8 mouse cellular contexts compared by ENCODE assay signal in genomic region chr2:167240008-167240964, GRCm38 (mm10). TPM values are rescaled to one million over a fixed set of nuclear protein-coding genes. Genes with fewer than 3 reads are reported as not detected.
DNase-seq lines count a peak whose midpoint lies in the region; ATAC-seq lines count a peak whose summit lies in the region.

Gene Ptgis (minus strand): TSS chr2:167240604.

- peak within 1 kb of the TSS; percentile 80 for H3K9ac ChIP-seq in kidney, embryonic 16.5 days (replicated peaks; ENCODE audit: low read length)
- H3K9ac ChIP-seq in heart, embryonic 15.5 days: peak within 1 kb of the TSS; percentile 61
- H3K9ac ChIP-seq in neural tube, embryonic 12.5 days: peak within 1 kb of the TSS; percentile 59

- peak within 1 kb of the TSS; percentile 82 for H3K4me2 ChIP-seq in kidney, embryonic 16.5 days (replicated peaks; ENCODE audit: low read depth, low read length)
- peak within 1 kb of the TSS; percentile 87 for H3K4me2 ChIP-seq in heart, embryonic 15.5 days
- H3K4me2 ChIP-seq in neural tube, embryonic 12.5 days (replicated peaks): peak within 1 kb of the TSS; percentile 90

- peak within 1 kb of the TSS; percentile 32; the same call in 1 of the 2 replicates for H3K27ac ChIP-seq in kidney, embryonic 16.5 days (ENCODE audit: low read length)
- H3K27ac ChIP-seq in embryonic facial prominence, embryonic 10.5 days (replicated peaks): peak within 1 kb of the TSS; percentile 86
- peak within 1 kb of the TSS; percentile 44 for H3K27ac ChIP-seq in heart, embryonic 15.5 days
- H3K27ac ChIP-seq in neural tube, embryonic 12.5 days: no peak within 1 kb of the TSS

- no peak for DNase-seq in kidney, adult 18-20 months
- DNase-seq in embryonic facial prominence, embryonic 10.5 days (ENCODE audit: low spot score): peak; percentile 81
- DNase-seq in liver: peak; percentile 28
- no peak for DNase-seq in cerebellum, adult 8-10 months

- peaks cover 9% of the 10 kb centered on the region; the same call in 1 of the 2 replicates for H3K27me3 ChIP-seq in kidney, embryonic 16.5 days (ENCODE audit: insufficient read depth, low read length)
- peaks cover 26% of the 10 kb centered on the region for H3K27me3 ChIP-seq in embryonic facial prominence, embryonic 10.5 days (replicated peaks; ENCODE audit: low read depth, poor library complexity, severe bottlenecking)
- peaks cover 23% of the 10 kb centered on the region for H3K27me3 ChIP-seq in heart, embryonic 15.5 days
- H3K27me3 ChIP-seq in neural tube, embryonic 12.5 days (replicated peaks): peaks cover 16% of the 10 kb centered on the region; the same call in 1 of the 2 replicates

- peak within 1 kb of the TSS; percentile 59 for H3K4me3 ChIP-seq in kidney, embryonic 16.5 days (ENCODE audit: low read length)
- H3K4me3 ChIP-seq in embryonic facial prominence, embryonic 10.5 days: peak within 1 kb of the TSS; percentile 72
- peak within 1 kb of the TSS; percentile 58 for H3K4me3 ChIP-seq in heart, embryonic 15.5 days
- H3K4me3 ChIP-seq in neural tube, embryonic 12.5 days: peak within 1 kb of the TSS; percentile 41

- no peaks in the 10 kb centered on the region for H3K36me3 ChIP-seq in kidney, embryonic 16.5 days (ENCODE audit: insufficient read depth, low read length)
- no peaks in the 10 kb centered on the region for H3K36me3 ChIP-seq in embryonic facial prominence, embryonic 10.5 days (replicated peaks)
- no peaks in the 10 kb centered on the region for H3K36me3 ChIP-seq in heart, embryonic 15.5 days
- no peaks in the 10 kb centered on the region for H3K36me3 ChIP-seq in neural tube, embryonic 12.5 days

- H3K9me3 ChIP-seq in kidney, embryonic 16.5 days (ENCODE audit: low read length): 0 out of 2 replicates have a peak, but pooled peaks cover 3% of the 10 kb centered on the region
- 0 out of 2 replicates have a peak, but pooled peaks cover 4% of the 10 kb centered on the region for H3K9me3 ChIP-seq in embryonic facial prominence, embryonic 10.5 days
- H3K9me3 ChIP-seq in heart, embryonic 15.5 days (replicated peaks): no peaks in the 10 kb centered on the region
- H3K9me3 ChIP-seq in neural tube, embryonic 12.5 days: no peaks in the 10 kb centered on the region

- peak; percentile 80 for ATAC-seq in kidney, embryonic 16.5 days (ENCODE audit: low FRiP score, low TSS enrichment)
- peak; percentile 56; the same call in 1 of the 2 replicates for ATAC-seq in heart, embryonic 15.5 days (replicated peaks; ENCODE audit: insufficient number of reproducible peaks, insufficient read depth, low FRiP score, low read depth)
- ATAC-seq in neural tube, embryonic 12.5 days (ENCODE audit: low FRiP score, low read depth): 0 out of 2 replicates have a peak, but pooled peaks have one; percentile 21
- no peak for ATAC-seq in activated CD4-positive, CD25-positive, alpha-beta regulatory T cell, adult 4 months

- H3K4me1 ChIP-seq in kidney, embryonic 16.5 days (ENCODE audit: insufficient read depth, low read length): peaks cover 14% of the 10 kb centered on the region
- H3K4me1 ChIP-seq in embryonic facial prominence, embryonic 10.5 days: peaks cover 36% of the 10 kb centered on the region
- peaks cover 13% of the 10 kb centered on the region for H3K4me1 ChIP-seq in heart, embryonic 15.5 days (replicated peaks)
- H3K4me1 ChIP-seq in neural tube, embryonic 12.5 days: peaks cover 11% of the 10 kb centered on the region

- 2% methylated on average over 42 of the region's 45 CpGs for WGBS in kidney, embryonic 16.5 days
- WGBS in embryonic facial prominence, embryonic 10.5 days: 2% methylated on average over 45 of the region's 45 CpGs
- WGBS in heart, embryonic 15.5 days: 2% methylated on average over 44 of the region's 45 CpGs
- 4% methylated on average over 44 of the region's 45 CpGs for WGBS in neural tube, embryonic 12.5 days

RNA-seq across cellular contexts. Expression of gene Ptgis, which starts in this region (rescaled TPM):
- 18.4 and 20.6 TPM in 2 replicates for polyA plus RNA-seq in kidney, embryonic 16.5 days (2015; fragmentation: Nextera tagmentation; extraction: Ambion mirVana)
- 13.7 and 14.6 TPM in 2 replicates for polyA plus RNA-seq in embryonic facial prominence, embryonic 10.5 days (2016; fragmentation: Nextera tagmentation; extraction: Ambion mirVana)
- 22.5 and 25.7 TPM in 2 replicates for polyA plus RNA-seq in heart, embryonic 15.5 days (2015; fragmentation: Nextera tagmentation; extraction: Ambion mirVana)
- 8.5 and 8.7 TPM in 2 replicates for polyA plus RNA-seq in neural tube, embryonic 12.5 days (2016; fragmentation: Nextera tagmentation; extraction: Ambion mirVana)
- under 1 TPM in 1 of 2 experiments, not detected in 1; 0.17 TPM for polyA plus RNA-seq in activated CD4-positive, CD25-positive, alpha-beta regulatory T cell, adult 4 months (2017; shearing (Covaris generic))

Comparison
In these comparisons a context has a peak if more than half of its experiments do, and no peak if none do; other contexts are left out.
1. DNase-seq: peak in embryonic facial prominence, embryonic 10.5 days (single experiment) and liver (single experiment); none in kidney, adult 18-20 months (single experiment) and cerebellum, adult 8-10 months (single experiment).
2. Peak in every context shown above with its lines, with median percentiles within 50 percentile points of each other: H3K4me2 ChIP-seq, H3K4me3 ChIP-seq and H3K9ac ChIP-seq.